Mouse (Mus musculus) limb, embryonic 13.5 days (tissue): ENCODE data around the gene Uba5. TPM values are rescaled to one million over a fixed set of nuclear protein-coding genes. Genes with fewer than 3 reads are reported as not detected.

Source experiments
- ATAC-seq: fragments of 200-750 bp; cut with Nextera tagmentation; 2 replicates; pipeline ENCODE4 v1.8.0; 2017; ENCODE audit warnings: low read depth, moderate number of reproducible peaks, moderate TSS enrichment; ENCODE audit not compliant: low FRiP score
- H3K27ac ChIP-seq: fragments of 300-500 bp; sonication (generic); 2 replicates; pipeline ENCODE4 v1.5.1; 2015; ENCODE audit warnings: inconsistent platforms, mild to moderate bottlenecking, moderate library complexity
- H3K27me3 ChIP-seq: fragments of 300-500 bp; sonication (generic); 2 replicates; pipeline ENCODE4 v1.6.1; 2015; ENCODE audit warnings: mild to moderate bottlenecking, inconsistent platforms
- H3K36me3 ChIP-seq: fragments of 300-500 bp; sonication (generic); 2 replicates; pipeline ENCODE4 v1.6.1; 2015; ENCODE audit warnings: inconsistent platforms, mild to moderate bottlenecking, moderate library complexity
- H3K4me1 ChIP-seq: fragments of 300-500 bp; sonication (generic); 2 replicates; pipeline ENCODE4 v1.6.1; 2015; ENCODE audit warnings: inconsistent platforms
- H3K4me2 ChIP-seq: fragments of 300-500 bp; sonication (generic); replicated peaks from 2 replicates; pipeline ENCODE4 v1.6.1; 2015; ENCODE audit warnings: inconsistent platforms, mild to moderate bottlenecking, moderate library complexity
- H3K4me3 ChIP-seq: fragments of 300-500 bp; sonication (generic); 2 replicates; pipeline ENCODE4 v1.5.1; 2015; ENCODE audit warnings: moderate library complexity, mild to moderate bottlenecking, inconsistent platforms
- H3K9ac ChIP-seq: fragments of 300-500 bp; sonication (generic); 2 replicates; pipeline ENCODE4 v1.6.1; 2015; ENCODE audit warnings: mild to moderate bottlenecking, inconsistent platforms
- H3K9me3 ChIP-seq: fragments of 300-500 bp; sonication (generic); 2 replicates; pipeline ENCODE4 v1.6.1; 2016; ENCODE audit warnings: inconsistent platforms
- WGBS: fragments of 180-500 bp; shearing (Covaris S2); methylation state at CpG from one replicate; pipeline ENCODE4 v1.1.7; 2015; 5-methylcytosine and 5-hydroxymethylcytosine counted together
- polyA plus RNA-seq: library from polyadenylated mRNA; unstranded; fragments of >200 nt; fragmentation: Nextera tagmentation; extraction: Ambion mirVana; gene quantifications from 2 replicates; pipeline ENCODE4 v1.2.1, GENCODE M21; 2015

Gene Uba5
- polyA plus RNA-seq, 1 experiment from 2014 or later: 71.5 TPM

- Histone ChIP-seq H3K27ac (no peak overlapping the region), H3K4me1 (no peaks in the 10 kb centered on the region), H3K9me3 (no peaks in the 10 kb centered on the region), H3K9ac (no peak overlapping the region), H3K4me2 (no peak overlapping the region), H3K4me3 (no peak overlapping the region), H3K27me3 (no peaks in the 10 kb centered on the region), H3K36me3 (peaks cover 59% of the 10 kb centered on the region)
- no peak for ATAC-seq
- 87% methylated on average over 4 of the region's 4 CpGs for WGBS
Measured at GRCm38 (mm10) chr9:104043676-104044075, 19.3 kb downstream of the Uba5 start.

GRCm38 (mm10) chr9:104040362-104040761 is 22.6 kb downstream of the Uba5 start, which contains the start of gene Gm28305:
Gene Gm28305, plus strand, starts transcription at chr9:104040662.
- 64% methylated on average over 2 of the region's 2 CpGs for WGBS
- H3K36me3 ChIP-seq: peaks cover 59% of the 10 kb centered on the region
- H3K4me1 ChIP-seq: no peaks in the 10 kb centered on the region

DNA sequence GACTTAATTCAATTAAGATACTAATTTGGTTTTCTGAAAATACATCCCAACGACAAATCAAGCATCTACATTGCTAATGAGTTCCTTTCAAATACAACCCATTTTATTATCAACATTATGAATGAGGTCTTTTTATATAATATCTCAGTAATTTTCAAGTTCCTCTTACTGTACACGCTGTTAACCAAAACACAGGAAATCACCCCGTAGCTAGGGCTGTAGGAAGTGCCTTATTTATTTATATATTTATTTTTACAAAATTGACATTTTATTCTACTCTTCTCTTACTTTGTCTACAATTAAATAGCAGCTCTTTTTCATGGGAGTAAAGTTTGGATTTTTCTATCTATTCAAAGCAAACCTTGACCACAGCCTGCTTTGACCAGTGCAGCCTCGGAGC is 23.2 kb downstream of the Uba5 start:
- no peak overlapping the region for H3K27ac ChIP-seq
- H3K9ac ChIP-seq: no peak overlapping the region
- no peak for ATAC-seq
- peaks cover 63% of the 10 kb centered on the region for H3K36me3 ChIP-seq
- WGBS: 86% methylated on average over 4 of the region's 4 CpGs
- H3K27me3 ChIP-seq: no peaks in the 10 kb centered on the region
- no peaks in the 10 kb centered on the region for H3K4me1 ChIP-seq
- H3K9me3 ChIP-seq: no peaks in the 10 kb centered on the region
- H3K4me2 ChIP-seq: no peak overlapping the region
- H3K4me3 ChIP-seq: no peak overlapping the region

More at GRCm38 (mm10) chr9:104040362-104040761, 22.6 kb downstream of the Uba5 start, which contains the start of gene Gm28305:
- Histone ChIP-seq H3K4me3 (no peak within 1 kb of the TSS), H3K4me2 (no peak within 1 kb of the TSS), H3K9me3 (no peaks in the 10 kb centered on the region), H3K27ac (no peak within 1 kb of the TSS), H3K9ac (no peak within 1 kb of the TSS), H3K27me3 (no peaks in the 10 kb centered on the region)
- ATAC-seq: no peak

- ATAC-seq: no peak
- Histone ChIP-seq H3K4me1 (no peaks in the 10 kb centered on the region), H3K27me3 (no peaks in the 10 kb centered on the region), H3K36me3 (peaks cover 69% of the 10 kb centered on the region), H3K9ac (no peak overlapping the region), H3K4me2 (no peak overlapping the region), H3K27ac (no peak overlapping the region), H3K9me3 (no peaks in the 10 kb centered on the region), H3K4me3 (no peak overlapping the region)
- WGBS: 85% methylated on average over 21 of the region's 21 CpGs
Measured at GRCm38 (mm10) chr9:104039031-104039695, 23.8 kb downstream of the Uba5 start.

- no peak overlapping the region for H3K4me2 ChIP-seq
- no peak overlapping the region for H3K4me3 ChIP-seq
- no peak overlapping the region for H3K9ac ChIP-seq
- no peaks in the 10 kb centered on the region for H3K4me1 ChIP-seq
- no peak overlapping the region for H3K27ac ChIP-seq
- H3K36me3 ChIP-seq: peaks cover 69% of the 10 kb centered on the region
- 83% methylated on average over 13 of the region's 13 CpGs for WGBS
- H3K9me3 ChIP-seq: no peaks in the 10 kb centered on the region
- ATAC-seq: no peak
- H3K27me3 ChIP-seq: no peaks in the 10 kb centered on the region
Measured at GRCm38 (mm10) chr9:104038266-104038665, 24.7 kb downstream of the Uba5 start.

GRCm38 (mm10) chr9:104035261-104036015 is 27.5 kb downstream of the Uba5 start:
- Histone ChIP-seq H3K4me3 (no peak overlapping the region), H3K9me3 (no peaks in the 10 kb centered on the region), H3K27me3 (no peaks in the 10 kb centered on the region), H3K36me3 (peaks cover 68% of the 10 kb centered on the region), H3K4me1 (no peaks in the 10 kb centered on the region), H3K9ac (no peak overlapping the region), H3K4me2 (no peak overlapping the region), H3K27ac (no peak overlapping the region)
- 48% methylated on average over 24 of the region's 24 CpGs for WGBS
- ATAC-seq: no peak

DNA sequence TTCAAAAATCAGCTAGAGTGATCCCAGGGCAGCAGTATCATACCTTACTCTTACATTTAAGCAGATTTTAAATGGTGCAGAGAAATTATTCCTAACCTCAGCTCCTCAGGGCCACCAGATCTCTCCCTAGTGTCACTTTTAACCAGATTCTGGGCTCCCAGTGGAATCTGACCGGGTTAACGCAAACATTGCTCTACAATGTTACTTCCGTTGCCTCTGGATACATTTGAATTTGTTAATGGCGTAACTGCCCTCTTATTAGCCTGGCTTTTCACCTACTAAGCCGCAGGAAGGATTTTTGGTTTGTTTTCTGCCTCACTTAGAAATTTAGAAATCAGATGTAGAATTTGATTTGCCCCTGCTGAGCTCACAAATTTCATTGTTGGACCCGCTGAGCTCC is 28.2 kb downstream of the Uba5 start:
- H3K9ac ChIP-seq: no peak overlapping the region
- no peak for ATAC-seq
- H3K9me3 ChIP-seq: no peaks in the 10 kb centered on the region
- H3K4me1 ChIP-seq: no peaks in the 10 kb centered on the region
- peaks cover 68% of the 10 kb centered on the region for H3K36me3 ChIP-seq
- WGBS: 66% methylated on average over 6 of the region's 6 CpGs
- H3K4me3 ChIP-seq: no peak overlapping the region
- H3K4me2 ChIP-seq: no peak overlapping the region
- no peaks in the 10 kb centered on the region for H3K27me3 ChIP-seq
- no peak overlapping the region for H3K27ac ChIP-seq

GRCm38 (mm10) chr9:104034231-104034630 is 28.7 kb downstream of the Uba5 start:
- Histone ChIP-seq H3K36me3 (peaks cover 66% of the 10 kb centered on the region), H3K4me1 (no peaks in the 10 kb centered on the region), H3K4me2 (no peak overlapping the region), H3K27me3 (no peaks in the 10 kb centered on the region), H3K9ac (no peak overlapping the region), H3K9me3 (no peaks in the 10 kb centered on the region), H3K4me3 (no peak overlapping the region), H3K27ac (no peak overlapping the region)
- ATAC-seq: no peak
- 82% methylated on average over 8 of the region's 8 CpGs for WGBS

- WGBS: 86% methylated on average over 11 of the region's 11 CpGs
- Histone ChIP-seq H3K9me3 (peaks cover 7% of the 10 kb centered on the region; the same call in 1 of the 2 replicates), H3K27ac (no peak overlapping the region), H3K9ac (no peak overlapping the region), H3K36me3 (peaks cover 66% of the 10 kb centered on the region), H3K4me3 (no peak overlapping the region), H3K4me1 (no peaks in the 10 kb centered on the region), H3K4me2 (no peak overlapping the region), H3K27me3 (no peaks in the 10 kb centered on the region)
- no peak for ATAC-seq
Measured at GRCm38 (mm10) chr9:104029861-104030260, 33.1 kb downstream of the Uba5 start.

GRCm38 (mm10) chr9:104027186-104027585 is 35.7 kb downstream of the Uba5 start:
- H3K27me3 ChIP-seq: no peaks in the 10 kb centered on the region
- peaks cover 7% of the 10 kb centered on the region; the same call in 1 of the 2 replicates for H3K9me3 ChIP-seq
- H3K36me3 ChIP-seq: peaks cover 56% of the 10 kb centered on the region
- WGBS: 96% methylated on average over 8 of the region's 8 CpGs
- no peak overlapping the region for H3K9ac ChIP-seq
- ATAC-seq: no peak
- no peaks in the 10 kb centered on the region for H3K4me1 ChIP-seq
- no peak overlapping the region for H3K4me2 ChIP-seq
- no peak overlapping the region for H3K4me3 ChIP-seq
- H3K27ac ChIP-seq: no peak overlapping the region

GRCm38 (mm10) chr9:104021026-104021425 is 41.9 kb downstream of the Uba5 start:
- Histone ChIP-seq H3K9ac (no peak overlapping the region), H3K36me3 (peaks cover 75% of the 10 kb centered on the region), H3K4me2 (no peak overlapping the region), H3K27ac (no peak overlapping the region), H3K4me3 (no peak overlapping the region), H3K27me3 (no peaks in the 10 kb centered on the region), H3K4me1 (no peaks in the 10 kb centered on the region), H3K9me3 (no peaks in the 10 kb centered on the region)
- ATAC-seq: no peak
- 92% methylated on average over 10 of the region's 10 CpGs for WGBS

- no peak overlapping the region for H3K27ac ChIP-seq
- H3K4me1 ChIP-seq: no peaks in the 10 kb centered on the region
- no peaks in the 10 kb centered on the region for H3K27me3 ChIP-seq
- no peak overlapping the region for H3K9ac ChIP-seq
- no peak overlapping the region for H3K4me2 ChIP-seq
- WGBS: 65% methylated on average over 1 of the region's 1 CpGs
- no peak for ATAC-seq
- H3K9me3 ChIP-seq: no peaks in the 10 kb centered on the region
- H3K36me3 ChIP-seq: peaks cover 69% of the 10 kb centered on the region
- no peak overlapping the region for H3K4me3 ChIP-seq
Measured at GRCm38 (mm10) chr9:104014526-104014925, 48.4 kb downstream of the Uba5 start.
